Mouse (Mus musculus): ENCODE data around the gene Hist2h2ac.

- TF ChIP-seq E2F4 (IDR thresholded peaks at IDR 0.05; ENCODE audit: insufficient read depth): no peak
- TF ChIP-seq POLR2A (IDR thresholded peaks at IDR 0.05; ENCODE audit: insufficient read length, low read depth): peak; percentile 22
- TF ChIP-seq USF1 (IDR thresholded peaks at IDR 0.05; ENCODE audit: low read depth): no peak
- no peak for TF ChIP-seq MYOD1 (IDR thresholded peaks at IDR 0.05; ENCODE audit: control insufficient read depth in 1 of 3, insufficient read length in 2 of 3, low read depth in 2 of 3)
Measured at GRCm38 (mm10) chr3:96237335-96237903, 16.7 kb upstream of the Hist2h2ac start.

Data from myocyte (in vitro differentiated cells).